Mouse (Mus musculus) left cerebral cortex, postnatal 10 days (tissue): Measurements from ENCODE around the gene Tmem234. TPM values are rescaled to one million over a fixed set of nuclear protein-coding genes. Genes with fewer than 3 reads are reported as not detected.

Experiments
- DNase-seq, 2 experiments: peaks; one replicate each; pipeline ENCODE4 v3.0.0; 2021 to 2022; ENCODE audit warnings: low spot score in 2 of 2, mixed read lengths in 1 of 2; ENCODE audit errors: extremely low spot score in 1 of 2
- intact Hi-C: fragments of 180-260 bp; cut with DNase I; formaldehyde crosslinking; loops from one replicate; pipeline ENCODE4 v1.15.1; 2025
- total RNA-seq, 2 experiments: library from RNA; stranded (reverse); gene quantifications; 2 replicates each; pipeline ENCODE4 v1.2.3; 2021

Tmem234 gene
- total RNA-seq, 2 experiments from 2014 or later = 110 TPM

DNA sequence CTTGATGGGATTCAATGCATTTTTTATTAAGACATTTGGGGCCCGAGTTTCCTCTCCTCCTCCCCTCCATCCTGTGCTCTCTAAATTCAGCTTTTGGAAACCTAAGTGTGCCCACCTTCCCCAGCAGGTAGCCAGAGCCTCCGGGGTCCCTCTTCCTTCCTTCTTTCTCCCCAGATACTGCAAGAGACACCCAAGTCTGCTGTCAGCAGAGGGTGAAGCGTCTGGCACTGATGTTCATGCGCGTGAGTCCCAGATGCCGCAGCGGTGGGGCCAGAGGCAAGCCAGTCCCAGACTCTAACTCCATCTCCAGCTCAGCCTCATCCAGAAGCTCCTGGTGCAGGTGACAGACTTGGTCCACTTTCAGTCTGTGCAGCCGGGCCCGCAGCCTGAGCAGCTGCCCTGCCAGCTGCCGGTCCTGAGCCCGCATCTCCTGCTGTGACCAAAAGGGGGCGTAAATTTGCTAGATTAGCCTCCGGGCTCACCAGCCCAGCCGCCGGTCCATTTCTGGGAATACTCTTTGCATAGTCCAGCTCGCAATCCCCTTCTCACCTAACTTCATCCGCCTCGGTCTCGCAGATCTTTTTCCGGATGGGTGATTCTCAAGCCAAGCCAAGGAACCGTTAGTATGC lies 23.5 kb upstream of the Tmem234 start:
- intact Hi-C loops = no loop called here
- DNase-seq = peak; percentile 63 to 78

DNA sequence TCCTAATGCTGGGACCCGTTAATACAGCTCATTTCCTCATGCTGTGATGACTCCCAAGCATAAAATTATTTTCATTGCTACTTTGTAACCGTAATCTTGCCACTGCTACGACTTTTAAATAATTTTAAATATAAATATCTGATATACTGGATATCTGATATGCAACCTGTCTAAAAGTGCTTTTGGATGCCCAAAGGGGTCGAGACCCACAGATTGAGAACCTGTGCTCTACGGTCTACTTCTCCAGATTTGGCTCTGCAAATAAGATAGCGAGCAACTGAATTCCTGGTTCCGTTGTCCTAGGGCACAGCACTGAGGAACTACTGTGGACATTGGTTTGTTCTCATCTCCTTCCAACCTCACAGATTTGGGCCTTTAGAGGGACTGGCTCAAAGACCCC lies 22.8 kb upstream of the Tmem234 start:
- DNase-seq = no peak
- intact Hi-C loops = no loop called here

- intact Hi-C loops = no loop called here
- DNase-seq = peak in 1 of 2 experiments; percentile 32
These were observed 22.0 kb upstream of the Tmem234 start, which contains the start of gene Fam167b for GRCm38 (mm10) chr4:129578466-129578865. Fam167b (minus strand) TSS chr4:129578549.

DNA sequence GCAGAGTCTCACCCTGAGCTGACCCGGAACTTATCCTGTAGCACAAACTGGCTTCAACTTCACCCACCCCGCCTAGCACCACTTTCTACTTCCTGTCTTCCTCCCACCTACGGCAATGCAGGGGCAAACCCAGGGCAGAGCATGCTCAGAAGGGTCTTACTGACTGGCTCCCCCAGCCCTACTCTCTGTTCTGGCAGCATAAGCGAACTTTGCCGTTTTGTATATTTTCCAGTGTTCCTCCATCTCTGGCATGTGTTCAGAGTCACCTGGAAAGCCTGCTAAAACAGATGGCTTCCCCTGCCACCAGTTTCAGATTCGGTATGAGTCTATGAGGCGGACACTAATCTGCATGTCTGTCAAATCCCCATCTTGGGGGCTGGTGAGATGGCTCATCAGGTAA lies 20.1 kb upstream of the Tmem234 start:
- DNase-seq = no peak
- intact Hi-C loops = no loop called here

DNA sequence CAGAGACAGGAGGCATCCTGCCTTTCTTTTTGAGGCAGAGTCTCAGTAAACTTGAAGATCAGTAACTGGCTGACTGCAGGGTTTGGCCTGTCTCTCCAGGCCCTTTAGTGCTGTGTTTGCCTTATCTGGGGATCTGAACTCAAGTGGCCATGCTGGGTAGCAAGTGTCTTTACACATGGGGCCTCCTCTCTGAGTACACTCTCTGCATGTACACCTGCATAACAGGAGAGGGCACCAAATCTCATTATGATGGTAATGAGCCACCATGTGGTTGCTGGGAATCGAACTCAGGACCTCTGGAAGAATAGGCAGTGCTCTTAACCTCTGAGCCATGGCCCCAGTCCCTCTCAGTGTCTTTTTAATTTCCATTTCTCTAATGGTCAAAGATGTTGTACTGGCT lies 18.2 kb upstream of the Tmem234 start:
- no peak for DNase-seq
- intact Hi-C loops = no loop called here

DNA sequence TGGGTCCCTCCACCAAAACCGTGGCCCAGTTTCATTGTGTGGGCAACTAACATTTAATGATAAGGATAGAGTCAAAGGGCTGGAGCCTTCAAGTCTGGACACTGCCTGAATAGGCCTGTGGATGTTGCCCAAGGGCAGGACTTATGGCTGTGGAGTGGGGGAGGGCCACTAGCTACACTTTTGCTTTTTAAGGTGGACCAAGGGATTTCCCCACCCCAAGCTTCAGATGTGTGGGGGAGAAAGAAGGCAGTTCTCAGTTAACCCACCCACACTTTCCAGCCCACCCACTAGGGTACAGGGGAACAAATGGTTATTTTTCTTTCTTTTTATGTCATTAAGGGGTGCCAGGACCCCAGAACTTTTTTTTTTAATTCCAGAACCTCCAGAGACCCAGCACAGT lies 16.1 kb upstream of the Tmem234 start:
- DNase-seq = no peak
- intact Hi-C loops = no loop called here

GRCm38 (mm10) chr4:129584884-129585608 lies 15.4 kb upstream of the Tmem234 start:
- DNase-seq = peak; percentile 83 to 87
- intact Hi-C loops = no loop called here

DNA sequence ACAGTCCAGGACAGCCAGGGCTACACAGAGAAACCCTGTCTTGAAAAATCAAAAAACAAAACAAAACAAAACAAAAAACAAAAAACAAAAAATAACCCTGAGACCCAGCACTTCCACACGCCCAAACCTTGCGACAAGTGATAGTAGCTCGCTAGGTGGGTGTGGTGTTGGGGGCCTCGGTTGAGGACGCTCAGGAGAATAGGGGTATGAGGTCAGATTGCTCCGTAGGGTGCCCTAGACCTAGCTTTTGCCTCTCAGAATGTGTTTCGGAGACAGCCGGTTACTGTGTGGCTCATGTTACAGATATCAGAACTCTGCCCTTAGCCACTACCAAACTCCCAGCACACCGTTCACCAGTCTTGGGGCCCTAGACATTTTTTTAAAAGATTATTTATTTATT lies 14.7 kb upstream of the Tmem234 start:
- no peak for DNase-seq
- intact Hi-C loops = no loop called here

DNA sequence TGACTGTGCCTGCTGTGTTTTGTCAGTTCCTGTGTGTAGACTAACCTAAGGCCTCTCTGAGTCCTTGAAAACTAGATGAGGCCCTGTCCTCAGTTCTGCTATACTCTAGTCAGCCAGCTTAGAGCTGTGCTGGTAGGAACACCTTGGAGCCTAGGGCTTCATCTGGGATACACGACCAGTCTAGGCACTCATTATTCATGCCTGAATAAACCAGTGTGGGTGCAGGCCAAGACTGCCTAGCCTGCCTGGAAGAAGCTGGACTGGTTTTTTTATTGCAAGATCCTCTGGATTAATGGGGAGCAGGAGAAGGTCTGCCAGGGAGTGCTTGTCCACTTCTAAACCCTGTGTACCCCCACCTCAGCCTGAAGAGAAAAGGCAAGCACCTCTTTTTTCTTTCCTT lies 13.5 kb upstream of the Tmem234 start:
- no peak for DNase-seq
- intact Hi-C loops = no loop called here

GRCm38 (mm10) chr4:129588865-129589264 lies 11.6 kb upstream of the Tmem234 start:
- intact Hi-C loops = no loop called here
- no peak for DNase-seq

DNA sequence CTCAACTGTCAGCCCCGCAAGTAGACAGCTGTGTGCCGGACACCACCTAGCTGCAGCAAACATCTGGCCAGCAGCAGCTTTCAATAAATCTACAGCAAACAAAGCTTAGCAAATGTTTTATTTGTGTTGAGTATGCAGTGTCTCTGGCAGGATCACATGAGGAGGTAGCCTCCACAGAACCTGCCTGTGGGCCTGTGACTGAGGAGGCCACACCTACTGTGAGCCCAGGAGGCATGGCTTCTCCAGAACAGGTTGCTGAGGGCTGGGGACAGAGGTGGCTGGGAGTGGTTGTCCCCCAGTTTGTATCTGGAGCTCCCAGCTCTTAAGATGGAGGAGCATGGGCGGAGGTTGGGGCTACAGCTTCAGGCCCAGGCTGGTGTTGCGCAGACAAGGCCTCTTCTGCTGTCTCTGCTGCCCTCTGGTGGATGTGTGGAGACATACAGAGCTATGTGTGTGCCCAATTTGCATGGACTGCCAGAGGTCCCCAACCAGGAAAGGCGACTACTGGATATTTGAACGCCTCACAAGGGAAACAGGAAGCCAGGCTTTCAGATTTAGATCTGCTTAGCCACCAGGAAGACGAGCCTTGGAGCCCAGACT lies 8.1 kb downstream of the Tmem234 start:
- peak; percentile 79 to 89 for DNase-seq
- intact Hi-C loops = loop anchor here (5.0 kb wide), 1 partner anchor 111 kb away; no protein-coding TSS in a partner anchor

GRCm38 (mm10) chr4:129609139-129609631 lies 8.7 kb downstream of the Tmem234 start:
- intact Hi-C loops = loop anchor here (5.0 kb wide), 1 partner anchor 112 kb away; no protein-coding TSS in a partner anchor
- no peak for DNase-seq

DNA sequence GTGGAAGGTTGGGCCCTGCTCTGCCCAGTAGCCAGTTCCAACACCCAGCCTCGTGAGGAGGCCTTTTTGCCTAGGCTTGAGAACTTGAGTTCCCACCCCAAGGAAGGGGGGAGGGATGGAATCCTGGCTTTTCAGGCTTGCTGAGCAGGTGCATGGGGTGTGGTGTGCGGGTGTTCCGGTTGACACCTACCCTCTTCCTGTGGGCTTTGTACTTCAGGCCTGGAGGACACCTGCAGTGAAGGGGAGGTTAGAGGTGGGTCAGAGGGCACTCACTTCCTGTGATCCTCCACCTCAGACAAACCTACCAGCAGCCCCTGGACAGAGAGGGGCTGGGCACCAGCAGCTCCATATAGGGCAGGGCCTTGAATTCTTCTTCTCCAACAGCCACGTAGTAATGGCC lies 9.6 kb downstream of the Tmem234 start:
- intact Hi-C loops = no loop called here

GRCm38 (mm10) chr4:129610472-129610871 lies 10.0 kb downstream of the Tmem234 start:
- intact Hi-C loops = no loop called here
- no peak for DNase-seq

More for the DNA sequence above, 9.6 kb downstream of the Tmem234 start:
- no peak for DNase-seq

DNA sequence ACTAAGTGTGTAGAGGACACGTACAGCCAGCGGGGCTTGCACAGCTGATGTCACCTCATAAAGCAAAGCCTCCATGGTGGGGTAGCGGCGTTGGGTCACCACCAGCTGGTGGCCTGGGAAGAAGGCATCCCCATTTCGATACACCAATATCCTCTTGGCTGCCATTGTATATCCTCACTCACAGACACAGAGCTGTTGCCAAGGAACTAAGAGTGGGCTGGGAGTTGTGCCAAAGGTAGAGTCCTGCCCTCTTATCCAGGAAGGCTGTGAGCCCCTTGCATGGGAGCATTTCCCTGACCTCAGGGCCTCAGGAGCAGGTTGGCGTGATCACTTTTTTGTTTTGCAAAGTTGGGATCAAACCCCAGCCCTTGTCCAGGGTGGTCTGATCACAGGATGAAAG lies 13.6 kb downstream of the Tmem234 start, which contains the start of gene Dcdc2b:
TSS of gene Dcdc2b (minus strand) at position 165 of the 400 bp plus-strand sequence.
- DNase-seq = no peak
- intact Hi-C loops = no loop called here

GRCm38 (mm10) chr4:129615801-129616290 lies 15.4 kb downstream of the Tmem234 start:
- DNase-seq = no peak
- intact Hi-C loops = no loop called here

- intact Hi-C loops = no loop called here
- DNase-seq = no peak
These were observed 16.2 kb downstream of the Tmem234 start for GRCm38 (mm10) chr4:129616631-129617030.

- intact Hi-C loops = no loop called here
- no peak for DNase-seq
These were observed 16.7 kb downstream of the Tmem234 start for GRCm38 (mm10) chr4:129617121-129617641.

DNA sequence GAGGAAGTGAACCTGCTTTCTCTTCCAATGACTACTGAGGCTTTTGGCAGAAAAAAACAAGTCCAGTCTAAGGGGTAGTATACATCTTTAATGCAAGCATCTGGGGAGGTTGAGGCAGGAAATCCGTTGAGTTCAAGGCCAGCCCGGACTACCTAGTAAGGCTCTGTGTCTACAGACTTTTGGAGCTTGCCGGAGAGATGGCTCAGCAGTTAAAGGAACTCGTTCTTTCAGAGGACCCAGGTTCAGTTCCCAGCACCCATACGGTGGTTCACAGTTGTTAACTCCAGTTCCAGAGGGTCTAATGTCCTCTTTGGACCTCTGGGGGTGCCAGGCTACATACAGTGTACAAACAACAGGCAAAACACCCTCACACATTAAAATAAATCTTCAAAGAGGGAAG lies 17.6 kb downstream of the Tmem234 start:
- DNase-seq = no peak
- intact Hi-C loops = no loop called here
